Mouse (Mus musculus): ENCODE data around the gene Efl1. TPM values are rescaled to one million over a fixed set of nuclear protein-coding genes. Genes with fewer than 3 reads are reported as not detected.
"Not testable (repeated sequence)": the region's sequence is repeated elsewhere in the genome, so short reads cannot be mapped to it uniquely, and the experiment has no call there.

Efl1 gene
- total RNA-seq, 2 experiments from 2014 or later = 6.5 to 8.6 TPM

GRCm38 (mm10) chr7:82722486-82723123 lies 74.2 kb downstream of the Efl1 start:
- intact Hi-C loops (cut with DNase I) = no loop called here
- Histone ChIP-seq H3K27ac (no peak overlapping the region), H3K4me3 (no peak overlapping the region)
- TF ChIP-seq CTCF (IDR thresholded peaks at IDR 0.05) = no peak
- no peak for DNase-seq

- DNase-seq = no peak
- H3K4me3 ChIP-seq = no peak overlapping the region
- TF ChIP-seq CTCF (IDR thresholded peaks at IDR 0.05) = no peak
- intact Hi-C loops (cut with DNase I) = no loop called here
- no peak overlapping the region for H3K27ac ChIP-seq
Measured at GRCm38 (mm10) chr7:82723151-82723871, 74.9 kb downstream of the Efl1 start.

- intact Hi-C loops (cut with DNase I) = no loop called here
- no peak overlapping the region for H3K4me3 ChIP-seq
- DNase-seq = no peak
- no peak for TF ChIP-seq CTCF (IDR thresholded peaks at IDR 0.05)
- no peak overlapping the region for H3K27ac ChIP-seq
Measured at GRCm38 (mm10) chr7:82724491-82724890, 76.1 kb downstream of the Efl1 start.

GRCm38 (mm10) chr7:82725006-82725636 lies 76.7 kb downstream of the Efl1 start:
- intact Hi-C loops (cut with DNase I) = no loop called here
- H3K27ac ChIP-seq = no peak overlapping the region
- no peak for DNase-seq

GRCm38 (mm10) chr7:82725741-82726450 lies 77.5 kb downstream of the Efl1 start:
- Histone ChIP-seq H3K27ac (no peak overlapping the region), H3K4me3 (no peak overlapping the region)
- no peak for DNase-seq
- no peak for TF ChIP-seq CTCF (IDR thresholded peaks at IDR 0.05)
- intact Hi-C loops (cut with DNase I) = no loop called here

More at GRCm38 (mm10) chr7:82725006-82725636, 76.7 kb downstream of the Efl1 start:
- H3K4me3 ChIP-seq = no peak overlapping the region
- no peak for TF ChIP-seq CTCF (IDR thresholded peaks at IDR 0.05)

- no peak overlapping the region for H3K27ac ChIP-seq
- intact Hi-C loops (cut with DNase I) = no loop called here
- H3K4me3 ChIP-seq = no peak overlapping the region
- no peak for TF ChIP-seq CTCF (IDR thresholded peaks at IDR 0.05)
- no peak for DNase-seq
Measured at GRCm38 (mm10) chr7:82727066-82727465, 78.7 kb downstream of the Efl1 start.

GRCm38 (mm10) chr7:82729009-82729408 lies 80.6 kb downstream of the Efl1 start:
- H3K27ac ChIP-seq; H3K4me3 ChIP-seq; DNase-seq; intact Hi-C loops (cut with DNase I): not testable (repeated sequence)

- H3K4me3 ChIP-seq = no peak overlapping the region
- intact Hi-C loops (cut with DNase I) = no loop called here
- no peak for DNase-seq
- H3K27ac ChIP-seq = no peak overlapping the region
- TF ChIP-seq CTCF (IDR thresholded peaks at IDR 0.05) = no peak
Measured at GRCm38 (mm10) chr7:82733118-82733517, 84.7 kb downstream of the Efl1 start.

- H3K4me3 ChIP-seq = no peak overlapping the region
- TF ChIP-seq CTCF (IDR thresholded peaks at IDR 0.05) = no peak
- no peak for DNase-seq
- no peak overlapping the region for H3K27ac ChIP-seq
- intact Hi-C loops (cut with DNase I) = no loop called here
Measured at GRCm38 (mm10) chr7:82733995-82734394, 85.6 kb downstream of the Efl1 start.

- H3K27ac ChIP-seq = no peak overlapping the region
- no peak for TF ChIP-seq CTCF (IDR thresholded peaks at IDR 0.05)
- H3K4me3 ChIP-seq = no peak overlapping the region
- intact Hi-C loops (cut with DNase I) = no loop called here
- DNase-seq = no peak
Measured at GRCm38 (mm10) chr7:82734748-82735600, 86.6 kb downstream of the Efl1 start.

GRCm38 (mm10) chr7:82743116-82743765 lies 94.8 kb downstream of the Efl1 start:
- Histone ChIP-seq H3K4me3 (peak overlapping the region; percentile 47), H3K27ac (no peak overlapping the region)
- peak; percentile 52 for DNase-seq
- TF ChIP-seq CTCF (IDR thresholded peaks at IDR 0.05) = no peak
- intact Hi-C loops (cut with DNase I) = no loop called here

Data from gastrocnemius, adult 2 months (tissue).